Mouse (Mus musculus): Measurements from ENCODE around the gene Lhx2.

GRCm38 (mm10) chr2:38340626-38341200 is 1.6 kb downstream of the Lhx2 start:
- TF ChIP-seq CTCF (IDR thresholded peaks at IDR 0.05; ENCODE audit: extremely low read depth, insufficient read depth, low read length) (no peak), POLR2A (IDR thresholded peaks at IDR 0.05; ENCODE audit: extremely low read depth, insufficient read depth, low read length) (no peak)
